Mouse (Mus musculus): Measurements from ENCODE around the gene Abtb1.

Abtb1 gene

DNA sequence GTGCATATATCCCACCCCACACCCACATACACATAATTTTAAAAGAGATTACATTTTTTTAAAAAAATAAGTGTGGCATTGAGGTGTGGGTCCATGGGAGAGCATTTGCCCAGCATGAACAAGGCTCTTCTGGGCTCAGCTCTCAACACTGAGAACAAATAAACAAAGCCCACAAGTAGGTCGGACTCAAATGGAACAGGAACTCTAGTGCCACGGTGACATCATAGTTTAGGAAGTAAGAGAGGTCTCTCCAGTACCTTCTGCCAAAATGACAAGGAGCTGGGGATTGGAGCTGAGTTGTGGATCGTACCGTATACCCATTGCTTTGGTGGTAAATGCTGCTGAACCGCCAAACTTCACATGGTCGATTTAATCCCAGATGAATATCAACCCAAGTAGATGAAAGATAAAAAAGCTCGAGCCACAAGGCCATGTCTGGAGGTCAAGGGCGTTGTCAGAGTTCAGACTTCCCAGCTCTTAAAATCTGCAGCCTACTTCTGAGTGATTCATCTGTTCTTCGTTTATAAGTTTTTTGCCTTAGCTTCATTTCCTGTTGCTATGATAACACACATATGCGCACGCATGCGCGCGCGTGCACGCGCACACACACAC lies 36.7 kb downstream of the Abtb1 start:
- peak; percentile 76 to 88 for DNase-seq (ENCODE audit: inconsistent age in 2 of 2, low spot score in 1 of 2)

DNA sequence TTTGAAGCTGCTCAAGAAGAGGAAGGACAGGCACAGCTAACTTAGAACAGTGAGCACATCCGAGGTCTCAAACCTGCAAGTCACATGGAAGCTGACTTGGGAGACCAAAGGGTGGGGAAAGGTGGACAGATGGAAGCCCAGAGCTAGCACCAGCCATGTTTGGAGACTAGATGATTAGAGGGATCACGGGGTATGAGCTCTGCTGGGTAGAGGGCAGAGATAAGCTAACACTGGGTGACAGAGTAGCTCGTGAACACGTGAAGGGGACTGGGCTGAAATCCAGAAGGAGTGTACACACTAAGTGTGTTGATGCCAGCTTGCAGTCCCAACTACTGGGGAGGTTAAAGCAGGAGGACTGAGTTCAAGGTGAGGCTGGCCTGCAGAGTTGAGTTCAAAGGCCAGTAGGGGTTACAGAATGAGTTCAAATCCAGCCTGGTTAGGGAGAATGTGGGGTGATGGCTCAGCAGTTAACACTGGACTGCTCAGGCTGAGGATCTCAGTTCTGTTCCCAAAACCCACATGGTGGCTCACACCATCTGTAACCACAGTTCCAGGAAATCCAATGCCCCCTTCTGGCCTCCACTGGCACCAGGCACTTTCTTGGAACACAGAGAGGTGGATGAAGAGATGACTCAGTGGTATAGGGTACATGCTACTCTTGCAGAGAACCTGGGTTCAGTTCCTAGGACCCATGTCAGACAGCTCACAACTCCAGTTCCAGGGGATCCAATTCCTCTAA lies 37.7 kb downstream of the Abtb1 start:
- peak in 1 of 2 experiments; percentile 60 for DNase-seq (ENCODE audit: inconsistent age in 2 of 2, low spot score in 1 of 2)

DNA sequence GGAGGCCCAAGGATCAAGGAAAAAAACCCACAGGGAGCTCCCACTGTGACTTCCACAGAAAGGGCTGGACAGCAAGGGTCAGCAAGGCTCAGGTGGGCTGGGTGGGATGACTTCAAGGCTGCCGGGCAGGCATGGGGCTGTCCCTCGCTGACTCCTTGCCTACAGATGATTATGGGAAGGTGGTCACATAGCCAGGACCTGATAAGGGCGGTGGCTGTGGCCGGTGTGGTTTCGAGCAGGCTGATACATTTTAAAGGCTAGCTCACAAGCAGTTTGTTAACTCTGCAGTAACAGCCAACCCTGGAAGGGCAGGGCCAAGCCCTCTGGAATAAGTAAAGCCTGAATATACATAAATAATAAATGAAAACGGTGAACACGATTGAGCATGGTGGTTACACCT lies 38.7 kb downstream of the Abtb1 start:
- DNase-seq (ENCODE audit: inconsistent age in 2 of 2, low spot score in 1 of 2) = no peak

DNA sequence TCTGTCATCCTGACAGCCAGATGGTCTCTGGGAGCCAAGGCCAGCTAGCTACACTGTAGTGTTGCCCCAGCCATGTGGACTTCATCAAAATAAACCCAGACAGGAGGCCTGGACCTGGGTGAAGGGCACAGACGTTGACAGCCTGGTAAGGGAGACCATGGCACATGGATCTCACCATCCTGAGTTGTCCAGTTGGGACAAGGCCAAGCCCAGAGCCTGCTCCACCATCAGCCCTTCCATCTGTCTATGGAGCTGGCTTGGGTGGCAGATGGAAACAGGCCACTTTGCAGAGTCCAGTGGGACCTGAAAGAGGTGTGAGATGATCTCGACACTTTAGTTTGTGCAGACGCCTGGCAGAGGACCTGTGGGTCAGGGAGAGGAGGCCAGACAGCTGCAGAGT lies 41.0 kb downstream of the Abtb1 start:
- DNase-seq (ENCODE audit: inconsistent age in 2 of 2, low spot score in 1 of 2) = no peak

DNA sequence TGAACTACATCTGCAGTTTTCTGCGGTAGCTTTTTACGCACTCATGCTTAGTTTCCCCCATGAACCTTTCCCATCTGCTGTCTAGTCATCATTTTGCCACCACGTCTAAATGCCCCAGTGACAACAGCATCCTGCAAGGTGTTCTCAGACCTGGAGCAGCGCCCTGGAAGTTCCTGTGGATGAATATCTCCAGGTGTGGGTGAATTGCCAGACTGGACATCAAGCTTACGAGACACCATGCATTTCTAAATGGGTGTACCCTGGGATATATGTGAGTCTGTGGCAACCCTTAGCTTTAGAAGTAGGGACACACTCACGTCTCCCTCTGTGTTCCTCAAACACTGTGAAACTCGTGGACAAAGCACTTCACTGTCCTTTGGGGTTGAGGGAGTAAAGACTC lies 41.6 kb downstream of the Abtb1 start:
- no peak for DNase-seq (ENCODE audit: inconsistent age in 2 of 2, low spot score in 1 of 2)

DNA sequence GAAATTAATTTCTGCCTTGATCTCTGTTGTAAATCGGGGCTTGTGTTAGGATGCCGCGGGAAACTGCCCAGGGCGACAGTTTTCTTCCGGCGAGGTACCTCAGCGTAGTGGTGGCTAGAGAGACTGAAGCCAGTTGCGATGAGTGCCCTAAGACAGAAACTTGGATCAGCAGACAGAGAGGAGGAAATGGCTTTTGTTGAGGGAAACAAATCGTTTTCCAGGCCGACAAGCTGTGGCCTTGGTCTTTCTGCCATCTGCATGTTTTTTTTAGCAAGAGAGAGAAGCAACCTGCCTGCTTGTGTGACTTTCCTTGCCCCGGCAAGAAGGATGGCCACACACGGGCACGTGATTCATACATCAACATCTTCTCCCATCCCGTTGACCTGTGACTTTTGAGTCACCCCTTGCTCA lies 47.2 kb downstream of the Abtb1 start:
- peak; percentile 73 to 85 for DNase-seq (ENCODE audit: inconsistent age in 2 of 2, low spot score in 1 of 2)

DNA sequence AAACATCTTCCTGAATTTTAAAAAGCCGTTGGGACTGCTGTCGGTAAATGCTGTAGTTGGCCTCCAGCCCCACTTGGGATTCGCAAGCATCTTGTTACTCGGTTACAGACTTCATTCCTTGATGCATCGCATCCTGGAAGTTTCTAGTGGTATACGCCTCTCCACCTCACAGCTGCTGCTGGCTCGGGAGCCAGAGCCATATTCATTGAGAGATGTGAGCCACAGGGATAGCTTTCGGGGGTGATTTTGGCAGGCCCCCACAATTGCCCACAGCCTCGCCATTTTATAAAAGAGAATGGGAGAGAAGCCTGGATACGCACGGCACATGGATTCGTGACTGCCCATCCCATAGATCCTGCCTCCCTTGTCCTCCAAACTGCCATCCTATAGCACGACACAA lies 47.9 kb downstream of the Abtb1 start:
- DNase-seq (ENCODE audit: inconsistent age in 2 of 2, low spot score in 1 of 2) = no peak

DNA sequence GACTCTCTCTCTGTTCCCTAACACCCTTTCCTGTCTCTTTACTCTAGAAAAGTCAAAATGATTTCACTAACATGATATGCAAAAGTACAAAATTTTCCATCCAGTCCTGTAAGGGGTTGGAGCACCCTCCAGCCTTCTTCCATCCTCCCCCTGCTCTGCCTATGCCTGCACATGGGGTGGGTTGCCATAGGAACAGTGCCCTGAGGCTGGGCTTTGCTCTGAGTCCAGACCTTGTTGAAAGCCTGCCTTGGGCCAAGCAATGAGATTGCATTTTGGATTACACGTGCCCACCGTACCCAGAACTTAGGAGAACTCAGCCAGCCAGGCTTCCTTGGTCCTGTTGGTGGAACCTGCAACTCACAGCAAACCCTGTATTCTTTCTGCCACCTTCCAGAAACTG lies 48.5 kb downstream of the Abtb1 start:
- peak; percentile 53 to 76 for DNase-seq (ENCODE audit: inconsistent age in 2 of 2, low spot score in 1 of 2)

DNA sequence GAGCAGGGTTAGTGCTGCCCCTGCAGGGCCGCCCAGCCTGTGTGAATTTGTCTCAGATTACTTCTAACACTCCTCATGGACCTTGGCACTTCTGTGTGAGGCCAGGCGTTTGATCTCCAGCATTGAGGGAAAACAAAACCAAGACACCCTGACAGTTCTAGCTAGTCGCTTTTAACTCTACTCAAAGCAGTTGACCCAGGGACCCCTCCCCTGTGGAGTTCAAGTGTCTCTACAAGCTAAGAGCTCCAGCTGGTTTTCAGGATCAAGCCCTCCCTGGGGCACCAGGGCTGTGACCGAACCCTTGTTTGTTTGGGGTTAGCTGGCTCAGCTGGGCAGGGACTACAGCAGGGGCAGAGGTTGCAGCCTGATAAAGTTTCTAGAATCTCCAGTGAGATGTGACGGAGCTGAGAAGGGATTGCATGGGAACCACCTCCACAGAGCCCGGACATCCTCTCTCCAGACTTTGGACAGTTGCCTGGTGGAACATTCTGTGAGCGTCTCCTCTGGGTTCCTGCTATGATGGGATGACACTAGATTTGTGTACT lies 49.6 kb downstream of the Abtb1 start:
- DNase-seq (ENCODE audit: inconsistent age in 2 of 2, low spot score in 1 of 2) = peak; percentile 48 to 72

DNA sequence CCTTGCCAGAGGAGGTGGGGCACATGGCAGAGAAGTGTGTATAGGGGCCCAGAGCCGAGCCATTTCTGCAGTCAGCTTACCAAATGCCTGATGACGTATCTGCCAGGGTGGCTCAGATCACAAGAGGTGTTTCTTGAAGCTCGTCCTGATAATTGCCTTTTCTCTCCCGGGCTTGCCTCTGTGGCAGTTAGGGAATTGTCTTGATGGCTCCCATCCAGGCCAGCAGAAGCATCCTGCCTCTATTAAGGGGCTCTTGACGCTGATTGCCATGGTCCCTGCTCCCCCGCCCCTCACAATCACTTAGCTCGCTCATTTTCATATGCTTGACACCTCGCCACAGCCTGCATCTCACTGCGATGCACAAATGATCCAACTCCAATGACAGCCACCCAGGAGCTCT lies 50.5 kb downstream of the Abtb1 start:
- DNase-seq (ENCODE audit: inconsistent age in 2 of 2, low spot score in 1 of 2) = no peak

DNA sequence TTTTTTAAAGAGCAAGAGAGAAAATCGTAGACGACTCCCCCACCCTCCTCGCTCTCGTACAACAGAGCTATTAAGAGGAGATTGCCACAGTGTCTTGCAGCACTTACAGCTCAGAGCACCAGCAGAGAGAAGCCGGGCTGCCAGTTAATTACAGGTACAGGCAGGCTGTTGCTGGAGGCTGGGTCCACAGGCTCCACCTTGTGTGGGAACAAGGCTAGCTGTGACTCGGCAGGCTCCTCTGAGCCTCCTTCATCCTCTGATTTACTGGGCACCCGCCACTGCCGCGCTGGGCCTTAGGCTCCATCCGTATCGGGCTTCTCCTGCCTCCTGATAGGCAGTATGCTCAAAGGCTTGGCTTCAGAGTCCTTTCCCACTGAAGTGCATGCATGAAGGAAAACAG lies 53.6 kb downstream of the Abtb1 start:
- DNase-seq (ENCODE audit: inconsistent age in 2 of 2, low spot score in 1 of 2) = no peak

DNA sequence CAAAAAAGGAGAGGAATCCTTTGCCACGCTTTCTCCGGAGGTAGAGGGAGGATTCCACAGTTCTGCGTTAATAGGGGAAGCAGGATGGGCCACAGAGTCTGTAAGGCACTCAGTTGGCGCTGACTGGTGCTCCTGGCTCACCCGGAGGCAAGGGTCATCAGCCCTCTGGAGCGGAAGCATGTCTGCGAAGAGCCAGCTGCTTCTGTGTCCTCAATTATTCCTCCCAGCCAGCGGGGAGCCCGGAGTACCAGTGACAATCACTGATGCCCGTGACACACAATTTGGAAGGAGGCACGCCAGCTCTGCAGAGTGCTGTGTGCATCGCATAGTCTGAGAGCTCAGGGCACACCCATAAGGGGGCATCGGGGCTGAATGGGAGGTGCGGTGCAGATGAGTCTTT lies 54.3 kb downstream of the Abtb1 start:
- DNase-seq (ENCODE audit: inconsistent age in 2 of 2, low spot score in 1 of 2) = peak in 1 of 2 experiments; percentile 62

DNA sequence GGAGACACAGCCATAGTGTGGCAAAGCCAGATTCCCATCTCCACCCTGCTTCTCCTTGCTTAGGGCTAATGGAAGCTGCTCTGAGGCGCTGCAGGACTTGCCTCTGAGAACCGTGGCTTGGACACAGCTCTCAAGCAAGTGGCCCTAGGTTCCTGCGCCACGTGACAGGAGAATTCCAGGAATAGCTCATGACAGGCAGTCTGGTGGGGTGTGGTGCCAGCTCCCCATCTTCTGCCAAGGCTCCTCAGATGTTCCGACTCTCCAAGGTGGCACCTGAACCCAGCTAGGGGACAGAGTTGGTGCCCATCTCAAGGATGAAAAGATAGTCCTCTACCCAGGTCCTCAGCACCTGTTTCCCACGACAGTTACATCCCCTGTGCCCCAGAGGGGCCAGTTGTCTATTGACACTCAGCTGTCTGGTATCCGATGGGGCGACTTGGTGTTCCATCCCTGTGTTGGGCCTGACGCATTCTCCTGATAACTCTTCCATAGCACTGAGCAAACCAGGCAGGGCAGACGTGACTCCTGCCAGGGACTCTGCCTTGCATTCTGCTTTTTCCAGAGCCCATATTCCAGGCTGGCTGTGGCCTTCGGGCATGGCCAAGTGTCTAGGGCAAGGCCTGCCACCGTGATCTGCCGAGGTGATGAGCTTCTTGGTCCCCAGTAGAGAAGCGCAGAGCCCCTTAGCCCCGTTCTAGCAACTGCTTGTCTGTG lies 54.9 kb downstream of the Abtb1 start:
- DNase-seq (ENCODE audit: inconsistent age in 2 of 2, low spot score in 1 of 2) = peak in 1 of 2 experiments; percentile 50

Measured in adrenal gland, adult (tissue).